Mouse (Mus musculus): ENCODE measurements at regions not wholly inside any gene's neighbourhood (a gene's known extent, or its start where the extent isn't known, plus 50 kb on each side); places are given as distances from the start of the nearest gene placed in this dataset.

DNA sequence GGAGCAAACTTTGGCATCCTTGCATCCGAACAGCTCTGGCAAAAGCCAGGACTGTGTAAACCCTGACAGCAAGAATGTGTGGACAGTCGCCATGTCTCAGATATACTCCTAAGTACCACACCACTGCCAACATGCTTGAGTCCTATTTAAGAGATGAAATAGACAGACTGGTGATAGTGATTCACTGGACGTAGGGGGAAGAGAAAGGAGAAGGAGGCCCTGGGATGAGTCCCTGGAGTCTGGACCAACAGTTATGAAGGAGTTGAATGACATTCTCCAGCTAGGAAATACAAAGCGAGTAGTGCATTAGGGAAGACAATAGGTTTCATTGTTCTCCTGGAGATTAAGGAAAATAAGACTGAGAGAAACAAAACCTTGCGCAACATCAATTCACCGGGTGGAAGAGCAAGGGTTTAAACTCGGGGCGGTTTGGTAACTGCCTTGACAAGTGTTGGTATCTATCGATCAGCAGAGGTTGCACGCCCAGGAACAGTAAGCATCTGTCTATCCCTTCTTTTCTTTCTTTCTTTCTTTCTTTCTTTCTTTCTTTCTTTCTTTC lies 54.3 kb upstream of the Nrbf2 start:
- no peak for DNase-seq (ENCODE audit: low spot score in 2 of 2)

DNA sequence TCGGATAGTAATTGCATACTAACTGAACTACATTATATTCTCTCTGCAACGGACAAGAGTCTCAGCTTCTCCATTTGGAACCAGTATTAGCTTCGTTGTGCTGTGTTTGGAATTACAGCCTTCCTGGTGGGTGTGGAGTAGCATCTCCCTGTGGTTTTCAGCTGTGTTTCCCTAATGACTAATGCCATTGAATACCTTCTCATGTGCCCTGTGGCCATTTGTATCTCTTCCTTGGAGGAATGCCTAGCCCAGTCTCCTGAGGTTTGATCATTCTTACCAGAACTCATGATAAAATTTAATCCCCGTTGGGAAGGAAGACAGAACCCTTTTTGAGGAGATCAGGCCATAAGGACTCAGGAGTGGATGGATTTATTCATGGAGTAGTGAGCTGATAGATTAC lies 59.6 kb upstream of the Nrbf2 start:
- no peak for DNase-seq (ENCODE audit: low spot score in 2 of 2)

DNA sequence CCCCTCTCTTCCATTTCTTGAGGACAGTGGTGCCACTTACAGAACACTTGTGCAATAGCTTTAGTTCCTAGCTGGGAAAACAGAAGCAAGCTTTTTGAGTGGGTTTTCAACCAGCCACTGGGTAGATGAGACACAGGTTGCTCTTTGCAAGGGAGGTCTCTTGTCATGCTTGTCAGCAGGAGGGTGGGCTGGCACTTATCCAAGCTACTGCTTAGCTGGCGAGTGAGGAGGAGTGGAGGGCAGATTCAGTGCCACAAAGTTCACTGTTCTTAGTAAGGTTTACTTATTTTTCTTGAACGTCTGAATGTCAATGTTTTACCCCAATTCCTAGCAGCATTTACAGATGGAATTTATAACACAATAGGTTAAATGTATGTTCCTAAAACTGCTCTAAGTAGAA lies 65.9 kb upstream of the Nrbf2 start:
- DNase-seq (ENCODE audit: low spot score in 2 of 2) = no peak

DNA sequence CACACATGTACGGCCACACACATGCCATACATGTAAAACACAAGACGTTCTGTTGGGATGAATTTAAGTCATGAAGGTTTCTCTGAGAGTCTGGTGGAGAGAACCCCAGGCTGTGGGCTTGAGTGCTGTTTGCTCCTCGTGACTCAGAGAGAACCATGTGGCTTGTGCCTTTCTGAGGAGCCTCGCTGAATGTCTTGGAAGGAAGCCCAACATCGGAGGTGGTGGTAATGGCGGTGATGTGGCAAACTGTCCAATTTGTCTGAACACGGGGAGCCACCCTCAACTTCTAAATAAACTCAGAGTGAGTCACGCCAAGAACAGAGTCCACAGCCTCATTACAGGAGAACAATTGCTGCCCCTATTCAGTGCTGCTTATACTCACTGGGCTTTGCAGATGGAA lies 75.7 kb upstream of the Nrbf2 start:
- no peak for DNase-seq (ENCODE audit: low spot score in 2 of 2)

DNA sequence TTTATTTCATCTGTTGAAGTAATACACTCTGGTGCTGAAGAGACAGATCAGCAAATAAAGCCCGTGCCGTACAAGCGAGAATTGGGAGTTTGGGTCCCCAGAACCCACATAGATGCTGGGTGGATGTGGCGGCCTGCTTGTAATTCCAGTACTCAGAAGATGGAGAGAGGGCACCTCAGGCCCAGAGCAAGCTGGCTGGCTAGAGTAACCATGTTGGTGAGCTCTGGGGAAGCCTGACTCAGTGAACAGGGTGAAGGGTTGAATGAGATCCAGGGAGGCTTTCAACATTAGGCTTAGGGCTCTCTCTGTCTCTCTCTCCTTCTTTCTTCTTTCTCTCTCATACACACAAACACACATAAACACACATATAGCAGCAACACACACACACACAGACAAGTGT lies 76.2 kb upstream of the Nrbf2 start:
- DNase-seq (ENCODE audit: low spot score in 2 of 2) = no peak

DNA sequence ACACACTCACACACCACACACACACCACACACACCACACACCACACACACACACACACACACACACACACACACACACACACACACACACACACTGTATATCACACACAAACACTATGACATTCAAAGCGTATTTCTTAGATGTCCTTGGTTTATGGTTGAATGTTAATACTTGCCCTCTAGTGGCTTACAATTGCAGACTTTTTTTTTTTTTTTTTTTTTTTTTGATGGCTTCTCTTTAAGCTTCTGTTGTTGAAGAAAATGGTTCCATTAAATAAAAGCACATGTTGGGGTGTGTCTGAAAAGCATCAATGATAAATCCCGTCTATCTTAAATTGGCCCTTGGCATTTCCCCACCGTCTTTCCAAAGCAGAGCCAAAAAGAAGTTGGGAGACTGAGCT lies 79.5 kb upstream of the Nrbf2 start:
- DNase-seq (ENCODE audit: low spot score in 2 of 2) = no peak

DNA sequence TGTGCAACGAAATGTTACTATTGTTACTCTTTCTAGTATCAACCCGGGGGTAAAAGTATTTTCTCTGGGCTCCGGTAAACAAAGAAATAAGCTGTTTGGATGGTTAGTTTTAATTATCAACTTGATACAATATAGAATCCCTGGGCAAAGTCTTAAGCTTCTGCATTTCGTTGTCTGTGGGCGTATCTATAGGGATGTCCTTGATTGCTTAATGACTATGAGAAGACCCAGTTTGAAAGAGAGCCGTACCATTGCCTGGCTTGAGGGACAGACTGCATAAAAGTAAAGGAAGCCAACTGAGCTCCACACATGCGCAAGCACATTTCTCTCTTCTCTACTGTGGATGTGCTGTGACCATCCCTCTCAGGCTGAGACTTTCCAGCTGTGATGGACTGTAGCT lies 80.1 kb upstream of the Nrbf2 start:
- no peak for DNase-seq (ENCODE audit: low spot score in 2 of 2)

DNA sequence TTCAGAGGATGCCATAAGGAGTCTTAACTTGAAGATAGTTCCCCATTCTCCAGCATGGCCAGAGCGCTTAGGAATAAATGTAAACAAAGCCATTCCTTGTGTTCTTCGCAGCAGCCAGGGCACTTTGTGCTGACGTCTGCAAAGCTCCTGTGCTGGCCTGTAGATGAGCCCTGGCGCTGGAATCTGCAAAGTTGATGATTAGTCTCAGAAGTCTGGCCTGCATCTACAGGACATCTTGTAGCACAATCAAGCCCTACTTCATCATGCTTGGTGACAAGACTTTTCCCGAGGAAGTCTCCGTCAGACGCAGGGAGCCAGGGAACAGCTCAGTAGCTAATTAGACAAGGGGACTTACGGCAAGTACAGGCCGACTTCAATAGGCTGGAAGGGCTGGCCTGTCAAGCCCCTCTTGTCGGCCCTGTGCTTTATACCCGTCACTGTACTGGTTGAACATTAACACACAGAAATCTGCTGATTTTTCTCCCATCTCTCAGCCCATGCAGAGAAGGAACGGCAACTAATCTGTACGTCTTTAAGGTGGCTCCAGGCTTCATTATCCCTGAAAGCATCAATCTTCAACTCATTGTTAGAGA lies 87.6 kb upstream of the Nrbf2 start:
- DNase-seq (ENCODE audit: low spot score in 2 of 2) = no peak

DNA sequence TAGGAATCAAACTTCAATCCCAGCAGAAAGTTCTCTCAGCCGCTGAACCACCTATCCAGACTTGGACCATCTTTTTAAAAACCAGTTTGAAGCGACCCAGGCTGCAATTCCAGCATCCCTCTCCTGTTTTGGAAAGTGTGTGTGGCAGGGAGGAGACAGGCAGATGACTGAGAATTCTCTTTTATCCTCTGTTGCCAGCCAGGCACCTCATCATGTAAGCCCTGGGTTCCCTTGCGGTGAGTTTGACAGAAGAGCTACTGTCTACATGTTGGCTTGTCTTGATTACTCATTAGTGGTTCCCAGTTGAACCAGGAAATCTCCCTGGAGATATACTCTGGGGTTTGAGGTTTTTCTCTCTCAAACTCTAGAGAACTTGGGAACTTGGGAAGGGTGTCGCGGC lies 91.5 kb upstream of the Nrbf2 start:
- DNase-seq (ENCODE audit: low spot score in 2 of 2) = no peak

DNA sequence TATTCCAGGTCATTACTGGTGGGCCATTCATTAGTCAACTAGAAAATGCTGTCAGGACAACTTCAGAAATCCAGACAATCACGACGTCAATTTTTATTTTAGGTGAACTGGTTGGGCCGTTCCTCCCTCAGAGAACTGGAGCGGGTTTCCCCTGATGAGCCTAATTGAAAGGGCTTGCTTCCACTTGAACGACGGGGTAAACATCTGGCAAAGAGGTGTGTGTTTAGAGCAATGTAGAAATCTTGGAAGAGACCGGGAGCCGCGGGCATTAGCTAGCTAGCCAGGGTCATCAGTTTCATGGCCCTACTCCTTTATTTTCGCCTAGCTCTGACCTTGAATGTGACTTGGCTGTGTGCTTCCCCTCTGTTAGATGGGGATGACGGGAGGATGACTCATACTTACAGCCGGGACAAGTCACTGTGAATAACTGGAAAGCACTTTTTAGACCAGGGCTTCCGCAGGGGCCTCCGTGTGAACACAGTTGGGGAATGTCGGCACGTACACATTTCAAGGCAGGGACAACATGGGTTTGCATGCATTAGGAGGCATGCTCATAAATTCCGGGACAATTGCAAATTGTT lies 92.6 kb upstream of the Nrbf2 start:
- DNase-seq (ENCODE audit: low spot score in 2 of 2) = no peak

DNA sequence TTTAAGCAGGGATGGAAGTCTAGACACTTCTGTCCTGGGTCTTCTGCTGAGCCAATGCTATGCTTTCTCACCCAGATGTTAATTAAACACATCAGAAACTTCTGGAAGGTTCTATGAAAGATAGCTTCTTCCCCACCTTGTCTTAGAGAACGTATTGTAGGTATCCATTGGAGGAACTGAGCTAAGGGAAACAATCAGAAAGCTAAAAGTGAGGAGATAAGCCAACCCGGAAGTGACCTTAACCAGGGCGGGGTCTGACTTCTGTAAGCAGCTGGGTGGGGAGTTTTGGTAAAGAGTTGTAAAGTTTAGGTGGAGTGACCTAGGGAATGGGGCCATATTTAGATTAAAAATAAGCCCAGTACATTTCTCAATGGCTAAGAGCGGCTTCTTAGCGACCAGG lies 95.1 kb upstream of the Nrbf2 start:
- DNase-seq (ENCODE audit: low spot score in 2 of 2) = no peak

DNA sequence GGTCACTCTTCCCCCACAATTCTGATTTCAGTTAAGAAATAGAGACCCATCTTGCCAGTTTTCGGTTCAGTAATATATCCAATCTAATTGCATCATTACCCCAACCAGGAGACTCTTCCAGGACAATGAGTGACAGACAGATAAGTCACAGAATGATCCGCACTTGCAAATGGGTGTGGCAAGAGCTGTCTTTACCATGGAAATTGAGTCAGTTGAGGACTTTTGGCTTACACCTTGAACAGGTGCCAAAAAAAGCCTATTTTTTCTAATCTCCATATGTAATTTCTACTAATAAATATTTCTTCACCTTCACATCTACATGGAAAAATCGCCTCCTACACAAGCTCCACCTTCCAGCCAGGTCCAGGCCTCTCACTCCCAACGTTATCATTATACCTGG lies 98.2 kb upstream of the Nrbf2 start:
- no peak for DNase-seq (ENCODE audit: low spot score in 2 of 2)

DNA sequence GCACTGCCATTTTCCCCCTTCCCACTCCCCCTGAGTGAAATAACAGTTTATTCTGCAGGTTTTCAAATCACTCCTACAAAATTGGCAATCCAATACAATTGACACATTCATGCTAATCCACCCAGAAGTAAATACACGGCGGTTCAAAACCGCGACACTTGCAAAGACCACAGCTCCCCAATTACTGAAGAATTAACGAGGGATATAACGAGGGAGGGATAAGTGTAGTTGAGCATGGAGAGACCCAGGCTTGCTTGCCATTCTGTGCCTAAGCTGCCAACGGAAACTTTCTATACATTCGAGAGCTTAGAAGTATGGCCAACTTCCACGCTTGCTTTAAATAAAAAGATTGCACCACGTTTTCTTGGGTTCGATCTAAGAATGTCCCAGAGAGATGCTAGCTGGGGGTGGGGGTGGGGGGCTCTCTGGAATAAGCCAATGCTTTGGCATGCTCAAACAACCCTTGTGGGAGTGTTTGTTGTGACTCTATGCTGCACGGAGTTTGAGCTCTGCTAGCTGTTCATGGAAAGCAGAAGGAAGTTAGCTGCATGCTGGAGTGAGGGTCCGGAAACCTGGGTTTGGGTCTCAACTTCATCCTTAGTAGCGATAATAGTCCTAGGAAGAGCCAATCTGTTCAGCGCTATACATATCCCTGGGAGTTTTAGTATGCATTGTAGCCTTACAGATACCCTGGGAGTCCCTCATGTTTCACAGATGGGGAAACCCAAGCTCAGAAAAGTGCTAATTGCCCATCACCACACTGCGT lies 98.9 kb upstream of the Nrbf2 start:
- DNase-seq (ENCODE audit: low spot score in 2 of 2) = no peak

DNA sequence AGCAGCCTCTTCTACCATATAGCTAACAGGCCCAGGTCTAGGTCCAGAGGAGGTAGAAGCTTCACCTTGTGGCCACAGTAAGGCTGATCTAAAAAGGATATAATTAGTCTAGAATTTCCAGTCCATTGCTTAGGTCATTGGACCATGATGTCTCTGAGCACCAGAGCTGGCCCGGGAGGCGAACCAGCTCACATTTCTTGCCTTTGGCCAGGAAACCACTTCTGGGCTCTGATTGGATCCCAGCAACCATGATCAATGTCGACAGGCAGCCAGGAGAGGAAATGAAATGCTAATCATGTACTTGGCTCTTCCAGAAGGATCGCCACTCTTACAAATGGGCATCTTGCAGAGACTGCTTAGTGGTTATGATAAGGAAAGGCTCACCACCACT lies 99.5 kb upstream of the Nrbf2 start:
- no peak for DNase-seq (ENCODE audit: low spot score in 2 of 2)

DNA sequence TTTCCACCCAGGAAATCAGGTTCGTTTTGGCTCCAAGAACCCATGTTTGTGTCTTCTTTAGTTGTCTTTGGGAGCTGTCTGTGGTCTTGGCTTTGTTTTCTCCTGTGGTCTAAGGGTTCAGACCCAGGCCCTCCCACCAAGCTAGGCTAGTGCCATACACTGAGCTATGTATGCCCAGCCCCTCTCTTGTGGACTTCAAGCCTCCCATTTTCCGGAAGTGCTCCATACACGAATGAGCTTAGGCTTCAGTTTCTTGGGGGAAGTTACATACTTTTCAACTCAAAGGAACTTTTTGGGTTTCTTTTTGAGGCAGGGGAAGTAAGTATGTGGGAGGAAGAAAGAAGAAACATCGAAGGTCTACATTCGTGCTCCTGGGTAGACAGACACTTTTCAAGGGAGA lies 100.9 kb upstream of the Nrbf2 start:
- no peak for DNase-seq (ENCODE audit: low spot score in 2 of 2)

DNA sequence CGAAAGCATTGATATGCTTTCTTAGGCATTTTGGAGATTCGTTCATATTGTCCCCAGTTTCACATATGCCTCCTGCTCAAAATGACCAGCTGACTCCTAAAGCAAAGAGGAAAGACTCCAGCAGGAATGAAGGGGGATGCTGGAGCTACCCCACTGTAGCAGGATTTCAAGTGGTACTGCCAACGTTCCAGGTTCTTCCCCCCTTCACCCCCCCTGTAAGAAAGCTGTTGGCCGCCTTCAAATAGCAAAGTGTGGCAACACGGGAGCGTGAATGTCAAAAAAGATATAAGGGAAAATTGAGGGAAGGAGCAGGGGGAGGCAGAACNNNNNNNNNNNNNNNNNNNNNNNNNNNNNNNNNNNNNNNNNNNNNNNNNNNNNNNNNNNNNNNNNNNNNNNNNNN lies 103.7 kb upstream of the Nrbf2 start:
- no peak for DNase-seq (ENCODE audit: low spot score in 2 of 2)

DNA sequence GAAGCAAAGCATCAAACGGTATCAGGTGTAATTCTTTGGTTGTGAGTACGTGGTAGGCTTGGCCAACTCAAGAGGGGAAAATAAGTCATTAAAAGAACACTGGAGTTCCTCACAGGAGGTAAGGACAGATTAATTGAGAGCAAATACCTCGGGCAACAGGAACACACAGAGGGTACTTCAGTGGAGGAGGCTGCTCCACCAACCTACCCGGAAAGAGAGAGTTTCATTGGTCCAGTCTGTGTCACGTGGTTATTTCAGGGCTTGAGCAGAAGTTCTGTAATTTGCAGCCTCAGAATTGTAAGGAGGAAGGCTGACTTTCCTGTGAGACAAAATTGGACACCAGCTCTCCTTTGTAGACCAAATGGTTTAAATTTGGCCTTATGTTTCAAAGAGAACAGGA lies 115.3 kb upstream of the Nrbf2 start:
- no peak for DNase-seq (ENCODE audit: low spot score in 2 of 2)

DNA sequence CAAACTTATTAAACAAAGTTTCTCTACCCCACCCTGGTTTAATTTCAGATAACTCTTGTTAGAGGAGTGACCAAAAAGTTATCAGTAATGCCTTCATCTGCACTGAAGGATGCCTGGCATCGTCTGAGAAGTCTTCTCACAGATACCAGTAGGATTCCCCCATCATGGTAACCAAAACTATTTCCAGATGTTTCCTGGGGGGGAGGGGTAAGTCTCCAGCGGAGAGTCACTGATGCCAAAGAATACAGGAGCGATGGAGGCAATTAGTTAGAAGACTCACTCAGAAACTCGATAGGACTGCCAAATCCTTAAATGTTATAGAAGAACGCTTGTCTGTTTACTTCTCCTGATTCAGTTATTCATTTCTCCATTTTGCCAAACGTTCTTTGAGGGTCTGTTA lies 116.3 kb upstream of the Nrbf2 start:
- no peak for DNase-seq (ENCODE audit: low spot score in 2 of 2)

DNA sequence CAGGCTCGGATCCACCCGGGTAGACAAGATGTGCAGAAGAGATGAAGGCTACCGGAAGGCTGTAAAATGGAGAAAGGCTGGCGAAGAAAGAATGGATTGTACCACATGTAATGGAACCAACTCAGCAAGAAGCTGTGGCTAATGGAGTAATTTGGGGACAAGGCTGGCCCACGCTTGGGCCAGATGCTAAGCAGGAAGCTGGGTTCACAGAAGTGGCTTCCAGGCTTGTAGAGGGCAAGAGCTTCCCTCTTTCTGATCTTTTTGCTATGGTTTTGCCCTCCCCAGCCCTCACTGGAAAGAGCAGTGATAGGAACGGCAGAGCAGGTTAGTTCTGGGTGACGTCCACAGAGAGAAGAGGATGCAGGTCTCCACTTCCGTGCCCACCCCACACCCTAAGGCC lies 117.7 kb upstream of the Egr2 start:
- DNase-seq (ENCODE audit: low spot score in 2 of 2) = no peak

DNA sequence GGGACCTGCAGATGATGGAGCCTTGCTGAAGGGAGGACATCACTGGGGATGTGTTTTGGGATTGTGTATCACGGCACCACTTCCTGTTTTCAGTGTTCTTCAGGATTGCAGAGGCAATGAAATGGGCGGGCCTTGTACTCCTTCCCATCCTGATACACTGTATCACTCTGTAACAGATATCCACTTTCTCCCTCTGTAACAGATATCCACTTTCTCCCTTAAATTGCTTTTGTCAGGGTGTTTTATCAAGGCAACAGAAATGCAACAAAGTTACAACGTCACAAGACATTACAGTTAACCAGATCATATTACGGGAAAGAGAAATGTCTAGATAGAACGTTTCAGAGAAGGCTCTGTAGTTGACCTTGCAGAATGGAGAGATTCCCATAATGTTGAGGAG lies 114.5 kb upstream of the Egr2 start:
- no peak for DNase-seq (ENCODE audit: low spot score in 2 of 2)

DNA sequence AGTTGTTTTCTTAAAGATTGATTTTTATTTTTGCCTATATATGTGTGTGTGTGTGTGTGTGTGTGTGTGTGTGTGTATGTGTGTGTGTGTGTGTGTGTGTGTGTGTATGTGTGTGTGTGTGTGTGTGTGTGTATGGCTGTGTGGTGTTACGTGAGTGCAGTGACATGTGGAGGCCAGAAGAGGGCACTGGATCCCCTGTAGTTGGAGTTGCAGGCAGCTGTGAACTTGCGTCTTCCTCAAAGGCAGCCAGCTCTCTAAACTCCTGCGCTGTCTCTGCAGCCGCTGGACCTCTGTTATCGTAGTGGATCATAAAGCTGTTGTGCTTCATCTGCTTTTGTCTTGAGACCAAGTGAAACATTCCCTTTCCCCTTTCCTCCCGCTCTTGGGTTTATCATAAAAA lies 109.9 kb upstream of the Egr2 start:
- no peak for DNase-seq (ENCODE audit: low spot score in 2 of 2)

DNA sequence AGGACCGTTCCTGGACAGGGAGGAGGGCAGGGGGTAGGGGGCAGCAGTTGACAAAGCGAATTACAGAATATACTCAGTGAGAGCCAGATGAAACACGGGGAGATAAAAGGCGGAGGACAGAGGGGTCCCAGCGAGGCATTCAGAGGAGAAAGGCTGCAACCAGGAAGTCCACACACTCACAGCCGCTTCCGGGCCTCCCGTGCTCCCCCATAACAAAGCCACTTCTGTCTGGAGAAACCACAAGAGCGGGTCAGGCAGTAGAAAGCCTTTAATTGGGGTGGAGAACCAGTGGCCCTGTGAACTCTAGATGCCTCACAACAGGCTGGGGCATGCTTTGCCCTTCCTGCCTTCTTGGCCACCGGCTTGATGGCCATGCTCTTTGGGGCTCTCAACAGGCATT lies 108.1 kb upstream of the Egr2 start:
- no peak for DNase-seq (ENCODE audit: low spot score in 2 of 2)

DNA sequence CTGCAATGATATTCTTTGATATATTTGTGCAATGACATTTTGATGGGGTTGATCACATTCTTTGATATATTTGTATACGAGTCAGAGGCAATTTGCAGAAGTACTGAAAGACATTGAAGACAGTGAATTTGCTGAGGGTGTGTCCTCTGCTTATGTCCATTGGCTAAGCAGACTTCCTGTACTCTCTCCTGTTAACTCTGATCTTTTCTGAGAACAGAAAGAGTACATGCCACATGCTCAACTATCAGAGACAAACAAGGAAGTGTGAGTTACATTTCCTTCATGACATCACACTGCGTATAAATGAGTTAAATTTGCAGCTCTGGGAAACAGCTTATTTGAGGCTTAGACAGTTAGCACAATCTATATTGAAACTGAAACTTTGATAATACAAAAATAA lies 104.5 kb upstream of the Egr2 start:
- DNase-seq (ENCODE audit: low spot score in 2 of 2) = no peak
